ENCODE assay signal across 8 mouse cellular contexts in genomic region chr4:109407176-109407520, GRCm38 (mm10). TPM values are rescaled to one million over a fixed set of nuclear protein-coding genes. Genes with fewer than 3 reads are reported as not detected.
DNase-seq lines count a peak whose midpoint lies in the region; ATAC-seq lines count a peak whose summit lies in the region.

No protein-coding gene starts in this region.

- H3K36me3 ChIP-seq in erythroblast, embryonic 14.5 days (ENCODE audit: control insufficient read depth): peaks cover 79% of the 10 kb centered on the region
- no peaks in the 10 kb centered on the region for H3K36me3 ChIP-seq in neural tube, embryonic 11.5 days (ENCODE audit: control insufficient read depth, insufficient read depth, low read length)
- no peaks in the 10 kb centered on the region for H3K36me3 ChIP-seq in limb, embryonic 12.5 days
- no peaks in the 10 kb centered on the region for H3K36me3 ChIP-seq in stomach, embryonic 14.5 days (ENCODE audit: control insufficient read depth, insufficient read depth, low read length)

- peak overlapping the region; percentile 88 for H3K4me2 ChIP-seq in neural tube, embryonic 11.5 days (ENCODE audit: low read depth)
- H3K4me2 ChIP-seq in limb, embryonic 12.5 days: peak overlapping the region; percentile 94
- peak overlapping the region; percentile 94 for H3K4me2 ChIP-seq in stomach, embryonic 14.5 days (replicated peaks; ENCODE audit: low read depth, low read length)

- peak overlapping the region; percentile 67 for H3K9ac ChIP-seq in neural tube, embryonic 11.5 days (ENCODE audit: low read length)
- peak overlapping the region; percentile 82 for H3K9ac ChIP-seq in limb, embryonic 12.5 days (replicated peaks)
- H3K9ac ChIP-seq in stomach, embryonic 14.5 days (replicated peaks; ENCODE audit: low read depth, low read length): peak overlapping the region; percentile 41; the same call in 1 of the 2 replicates

- WGBS in neural tube, embryonic 11.5 days: 5% methylated on average over 18 of the region's 24 CpGs
- WGBS in limb, embryonic 12.5 days: 3% methylated on average over 20 of the region's 24 CpGs
- 2% methylated on average over 22 of the region's 24 CpGs for WGBS in stomach, embryonic 14.5 days

- H3K27ac ChIP-seq in neural tube, embryonic 11.5 days (ENCODE audit: low read depth, low read length): no peak overlapping the region
- H3K27ac ChIP-seq in limb, embryonic 12.5 days: no peak overlapping the region; the same call in 1 of the 2 replicates
- no peak overlapping the region for H3K27ac ChIP-seq in stomach, embryonic 14.5 days (ENCODE audit: low read length)

- no peak for DNase-seq in neural tube, embryonic 11.5 days (ENCODE audit: low spot score)
- DNase-seq in neural tube, embryonic 10.5 days (ENCODE audit: extremely low spot score, low spot score): no peak
- DNase-seq in frontal cortex, adult 2 months (ENCODE audit: extremely low spot score in 1 of 2, low spot score in 1 of 2): no peak
- no peak for DNase-seq in adrenal gland, postnatal 25 days

- no peak for ATAC-seq in erythroblast, adult 5-6 weeks (replicated peaks; ENCODE audit: low FRiP score, poor library complexity, severe bottlenecking)
- peak; percentile 51 for ATAC-seq in neural tube, embryonic 11.5 days (ENCODE audit: insufficient read depth, low FRiP score, low TSS enrichment)
- ATAC-seq in limb, embryonic 12.5 days (ENCODE audit: insufficient number of reproducible peaks, insufficient read depth, low FRiP score, low TSS enrichment, low read depth): peak; percentile 52
- ATAC-seq in stomach, embryonic 14.5 days (ENCODE audit: insufficient number of reproducible peaks, insufficient read depth, low FRiP score, low read depth): 0 out of 2 replicates have a peak, but pooled peaks have one; percentile 3

- H3K9me3 ChIP-seq in erythroblast, embryonic 14.5 days (ENCODE audit: control insufficient read depth, low read length): peaks cover 6% of the 10 kb centered on the region; the same call in 1 of the 2 replicates
- no peaks in the 10 kb centered on the region for H3K9me3 ChIP-seq in neural tube, embryonic 11.5 days (ENCODE audit: control insufficient read depth, low read length)
- no peaks in the 10 kb centered on the region for H3K9me3 ChIP-seq in limb, embryonic 12.5 days
- H3K9me3 ChIP-seq in stomach, embryonic 14.5 days (ENCODE audit: control insufficient read depth, low read depth, low read length): no peaks in the 10 kb centered on the region

- no peaks in the 10 kb centered on the region; the same call in 1 of the 2 replicates for H3K27me3 ChIP-seq in erythroblast, embryonic 14.5 days (ENCODE audit: control insufficient read depth)
- H3K27me3 ChIP-seq in neural tube, embryonic 11.5 days (ENCODE audit: control insufficient read depth, insufficient read depth, low read length): peaks cover 5% of the 10 kb centered on the region; the same call in 1 of the 2 replicates
- H3K27me3 ChIP-seq in limb, embryonic 12.5 days: peaks cover 4% of the 10 kb centered on the region; the same call in 1 of the 2 replicates
- H3K27me3 ChIP-seq in stomach, embryonic 14.5 days (ENCODE audit: control insufficient read depth, insufficient read depth, low read length): no peaks in the 10 kb centered on the region

- H3K4me3 ChIP-seq in erythroblast, embryonic 14.5 days (replicated peaks): peak overlapping the region; percentile 91
- peak overlapping the region; percentile 54 for H3K4me3 ChIP-seq in neural tube, embryonic 11.5 days (ENCODE audit: low read depth, low read length)
- H3K4me3 ChIP-seq in limb, embryonic 12.5 days (replicated peaks): peak overlapping the region; percentile 72
- peak overlapping the region; percentile 48 for H3K4me3 ChIP-seq in stomach, embryonic 14.5 days (ENCODE audit: low read depth, low read length)

- H3K4me1 ChIP-seq in erythroblast, embryonic 14.5 days (ENCODE audit: control insufficient read depth): peaks cover 89% of the 10 kb centered on the region
- peaks cover 6% of the 10 kb centered on the region; the same call in 1 of the 2 replicates for H3K4me1 ChIP-seq in neural tube, embryonic 11.5 days (ENCODE audit: control insufficient read depth, insufficient read depth, low read length)
- H3K4me1 ChIP-seq in limb, embryonic 12.5 days (replicated peaks): peaks cover 26% of the 10 kb centered on the region
- H3K4me1 ChIP-seq in stomach, embryonic 14.5 days (ENCODE audit: control insufficient read depth, insufficient read depth, low read length): peaks cover 9% of the 10 kb centered on the region; the same call in 1 of the 2 replicates

RNA-seq across cellular contexts. Expression of gene Ttc39a, which starts 0.7 kb away (rescaled TPM):
- polyA plus RNA-seq in erythroblast, embryonic 14.5 days (2012): 4.4 and 5.5 TPM in 2 replicates
- 10.8 and 15.0 TPM in 2 replicates for total RNA-seq in erythroblast, adult 5-6 weeks (2015; ENCODE audit: low replicate concordance)
- total RNA-seq in erythroblast, adult 5-6 weeks (2017; ENCODE audit: low replicate concordance): 16.7 and 17.4 TPM in 2 replicates
- 1.9 and 2.7 TPM in 2 replicates for polyA plus RNA-seq in neural tube, embryonic 11.5 days (2014; fragmentation: Nextera tagmentation; extraction: Ambion mirVana)
- polyA plus RNA-seq in limb, embryonic 12.5 days (2016; fragmentation: Nextera tagmentation; extraction: Ambion mirVana): 5.6 and 6.0 TPM in 2 replicates
- 9.6 and 10.1 TPM in 2 replicates for polyA plus RNA-seq in stomach, embryonic 14.5 days (2014; fragmentation: Nextera tagmentation; extraction: Ambion mirVana)
- polyA plus RNA-seq in frontal cortex, adult 2 months (2012; rRNA removed): 4.3 and 4.4 TPM in 2 replicates
- total RNA-seq in adrenal gland, postnatal 25 days (2021): 4.9 and 7.8 TPM in 2 replicates
